Mouse (Mus musculus) embryo, embryonic 10.5 days (tissue): Measurements from ENCODE around the gene Emsy.

Source experiments
- DNase-seq: peaks from one replicate; pipeline ENCODE4 v3.0.0-alpha.2; 2015; ENCODE audit warnings: low spot score

The Emsy gene

DNA sequence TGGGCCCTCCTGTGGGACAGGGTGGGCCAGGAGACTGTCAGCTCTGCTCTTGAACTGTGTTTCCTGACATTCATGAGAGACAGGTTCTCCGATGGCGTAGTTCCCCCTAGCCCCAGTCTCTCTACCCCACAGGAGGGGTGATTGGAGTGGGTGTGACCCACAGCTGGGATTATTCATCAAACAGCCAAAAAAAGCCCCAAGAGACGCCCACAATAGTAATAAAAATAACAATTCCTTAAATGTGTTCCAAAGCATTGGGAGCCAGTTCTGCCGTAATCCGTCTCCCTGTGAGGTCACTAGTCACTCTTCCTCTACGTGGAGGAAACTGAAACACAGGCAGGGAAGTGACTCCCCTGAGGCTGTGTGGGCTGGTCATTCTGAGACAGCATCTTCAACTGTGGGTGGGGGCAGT is 113.8 kb downstream of the Emsy start:
- DNase-seq: no peak

GRCm38 (mm10) chr7:98542267-98542666 is 114.3 kb downstream of the Emsy start:
- no peak for DNase-seq

DNA sequence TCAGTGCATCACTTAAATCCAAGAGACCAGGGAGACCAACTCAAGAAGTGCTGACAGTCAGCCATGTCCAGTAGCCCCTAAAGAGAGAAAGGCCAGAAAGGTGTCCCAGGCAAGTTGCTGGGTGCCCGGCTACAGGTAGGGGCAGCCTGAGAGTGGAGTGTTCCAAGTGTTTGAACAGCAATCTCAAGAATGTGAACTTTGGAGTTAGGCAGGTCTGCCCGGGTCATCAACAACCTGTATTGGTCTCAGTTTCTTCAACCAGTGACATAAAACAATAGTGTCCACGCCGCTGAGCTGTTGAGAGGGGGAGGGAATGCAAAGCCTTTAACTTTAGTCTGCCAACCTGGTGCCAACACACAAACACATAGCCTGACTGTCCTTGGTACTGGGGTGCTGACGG is 115.0 kb downstream of the Emsy start:
- no peak for DNase-seq

DNA sequence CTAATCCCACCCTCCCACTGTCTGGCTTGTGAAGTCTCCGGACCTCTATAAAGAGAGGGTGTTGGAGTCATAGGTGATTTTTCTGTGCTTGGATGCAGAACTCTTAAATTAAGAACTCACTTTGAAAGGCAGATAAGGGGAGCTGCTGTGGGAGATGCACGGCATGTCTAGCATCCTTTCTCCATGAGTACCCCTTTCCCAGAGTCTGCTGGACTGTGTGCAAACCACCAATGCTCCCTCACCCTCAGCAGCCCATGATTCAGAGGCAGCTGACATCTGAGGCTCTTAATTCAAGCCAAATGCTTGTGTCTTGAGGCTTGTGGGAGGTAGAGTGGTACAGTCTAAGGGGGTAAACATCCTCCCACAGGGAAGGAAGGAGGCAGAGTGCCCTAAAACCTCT is 115.7 kb downstream of the Emsy start:
- peak; percentile 33 for DNase-seq

DNA sequence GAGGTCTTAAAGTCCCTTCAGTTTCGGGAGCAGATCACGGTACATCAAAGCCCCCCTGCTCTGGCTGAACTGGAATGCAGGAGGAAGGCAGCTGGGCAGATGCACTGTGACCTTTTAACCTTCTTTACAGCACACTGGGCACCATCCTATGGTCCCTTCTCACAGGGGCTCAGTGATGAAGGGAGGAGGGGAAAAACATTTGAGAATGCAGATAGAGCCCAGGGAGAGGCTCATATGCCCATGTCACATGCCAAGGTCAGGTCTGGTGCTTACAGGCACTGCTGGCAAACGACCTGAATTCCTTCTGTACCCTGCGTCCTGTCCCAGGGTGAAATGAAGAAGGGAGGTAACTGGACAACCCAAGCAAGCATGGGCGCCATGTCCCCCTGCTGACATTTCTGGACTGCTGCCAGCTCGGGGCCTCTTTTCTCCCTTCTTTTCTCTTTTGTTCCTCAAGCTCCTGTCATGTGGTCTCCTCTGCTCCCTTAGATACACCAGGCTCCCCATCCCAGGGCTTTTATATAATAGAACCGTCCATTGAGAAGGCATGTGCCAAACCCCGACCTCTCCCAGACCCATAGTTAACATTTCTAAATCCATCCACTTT is 118.5 kb downstream of the Emsy start:
- peak; percentile 65 for DNase-seq

DNA sequence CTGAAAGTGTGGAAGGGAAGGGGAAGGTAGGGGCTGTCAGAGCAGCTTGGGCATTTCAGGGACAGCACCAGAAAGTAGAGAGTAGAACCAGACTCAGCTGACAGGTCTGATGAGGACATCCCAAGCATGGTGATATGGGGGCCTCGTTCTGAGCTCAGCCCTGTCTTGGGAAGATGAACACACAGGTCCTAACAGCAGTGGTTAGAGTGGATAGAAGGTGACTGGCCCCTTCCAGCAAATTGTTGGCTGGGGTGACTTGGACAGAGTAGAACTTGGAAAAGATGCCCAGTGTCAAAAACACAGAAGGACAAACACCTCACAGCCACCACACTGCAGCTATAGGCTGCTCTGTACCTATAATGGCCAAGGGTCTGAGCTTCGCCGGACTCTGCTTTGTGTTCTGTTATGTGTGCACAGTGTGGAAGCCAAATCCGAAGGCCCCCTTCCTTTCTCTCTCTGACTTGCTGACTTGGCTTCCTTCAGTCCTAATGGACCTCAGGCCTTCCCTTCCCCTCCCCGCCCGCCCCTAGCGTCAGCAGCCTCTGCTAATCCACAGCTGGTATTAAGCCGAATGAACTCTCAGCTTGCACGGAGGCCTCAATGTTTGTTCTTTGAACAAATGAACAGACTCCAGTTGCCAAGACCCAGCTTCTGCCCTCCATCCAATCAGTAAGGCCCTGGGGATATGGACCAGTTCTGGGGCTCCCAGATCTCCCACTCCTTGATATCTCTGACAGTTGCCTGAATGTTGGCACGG is 119.2 kb downstream of the Emsy start:
- peak; percentile 65 for DNase-seq
